Mouse (Mus musculus): ENCODE measurements around the gene G3bp1. TPM values are rescaled to one million over a fixed set of nuclear protein-coding genes. Genes with fewer than 3 reads are reported as not detected.
A peak's percentile ranks its signal among the peaks of the same experiment; 100 is the strongest.

Gene G3bp1
- polyA plus RNA-seq, 1 experiment from 2014 or later = 179 TPM

DNA sequence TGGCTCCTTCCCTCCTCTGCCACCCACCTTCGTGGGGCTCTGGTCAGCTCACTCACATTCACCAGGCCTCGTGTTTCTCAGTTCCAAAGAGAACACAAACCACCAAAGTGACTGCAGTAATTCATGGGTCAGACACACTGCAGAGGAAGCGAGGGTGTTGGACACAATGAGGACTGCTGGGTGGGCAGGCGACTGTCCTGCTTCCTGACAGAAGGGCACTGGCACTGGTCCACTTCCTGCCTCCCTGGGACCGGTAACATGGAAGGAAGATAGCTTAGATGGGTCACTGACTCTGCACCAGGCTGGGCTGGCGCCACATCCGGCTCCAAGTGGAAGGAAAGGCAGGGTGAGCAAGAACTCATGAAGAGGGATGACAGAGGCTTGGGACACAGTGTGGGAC is 20.0 kb upstream of the G3bp1 start:
- H3K4me2 ChIP-seq (replicated peaks) = no peak overlapping the region
- H3K9ac ChIP-seq = no peak overlapping the region
- H3K9me3 ChIP-seq = no peaks in the 10 kb centered on the region
- H3K4me1 ChIP-seq (replicated peaks) = 0 out of 2 replicates have a peak, but pooled peaks cover 3% of the 10 kb centered on the region
- H3K4me3 ChIP-seq (replicated peaks) = no peak overlapping the region
- H3K27me3 ChIP-seq (replicated peaks) = no peaks in the 10 kb centered on the region
- H3K27ac ChIP-seq = no peak overlapping the region
- no peak for ATAC-seq
- 73% methylated on average over 7 of the region's 7 CpGs for WGBS
- no peaks in the 10 kb centered on the region for H3K36me3 ChIP-seq

- WGBS = 77% methylated on average over 4 of the region's 4 CpGs
- ATAC-seq = no peak
- H3K27ac ChIP-seq = no peak overlapping the region
These were observed 19.2 kb upstream of the G3bp1 start for GRCm38 (mm10) chr11:55450311-55450710.

DNA sequence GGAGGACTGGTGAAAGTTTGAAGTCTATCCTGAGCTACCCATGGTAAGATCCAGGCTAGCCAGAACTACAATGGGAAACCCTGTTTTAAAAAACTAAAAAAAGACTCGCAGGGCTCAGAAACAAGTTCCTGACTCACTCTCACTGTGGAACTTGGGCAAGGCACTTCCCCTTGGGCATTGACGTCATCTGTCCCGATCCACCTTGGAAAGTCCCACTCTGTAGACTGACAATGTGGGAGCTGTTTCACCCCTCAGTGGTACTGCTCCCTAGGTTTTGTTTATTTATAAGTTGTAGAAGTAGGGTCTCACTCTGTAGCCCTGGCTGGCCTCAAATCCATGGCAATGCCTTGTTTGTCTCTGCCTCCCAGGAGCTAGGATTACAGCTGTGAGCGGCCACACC is 15.8 kb upstream of the G3bp1 start:
- ATAC-seq = no peak

More at GRCm38 (mm10) chr11:55450311-55450710, 19.2 kb upstream of the G3bp1 start:
- Histone ChIP-seq H3K4me1 (replicated peaks) (0 out of 2 replicates have a peak, but pooled peaks cover 3% of the 10 kb centered on the region), H3K9me3 (no peaks in the 10 kb centered on the region), H3K4me3 (replicated peaks) (no peak overlapping the region), H3K9ac (no peak overlapping the region), H3K4me2 (replicated peaks) (no peak overlapping the region), H3K27me3 (replicated peaks) (no peaks in the 10 kb centered on the region), H3K36me3 (no peaks in the 10 kb centered on the region)

DNA sequence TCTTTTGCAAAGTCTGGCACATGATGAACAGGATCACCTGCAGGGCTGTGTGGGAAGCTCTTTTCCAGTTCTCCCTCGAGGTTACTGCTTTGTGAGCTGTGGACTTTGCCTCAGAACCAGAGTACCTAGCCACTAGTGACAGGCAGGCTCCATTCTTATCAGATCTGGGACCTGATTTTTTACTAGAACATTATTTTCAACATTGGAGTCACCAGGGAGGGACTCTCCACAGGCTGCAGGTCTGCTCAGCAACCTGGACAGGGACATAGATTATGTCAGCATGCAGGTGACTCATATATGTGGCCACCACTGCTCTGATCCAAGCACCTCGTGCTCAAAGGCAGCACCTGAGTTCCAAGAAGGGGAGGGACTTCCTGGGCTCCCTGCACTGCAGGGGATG is 14.3 kb upstream of the G3bp1 start:
- no peak overlapping the region for H3K4me3 ChIP-seq (replicated peaks)
- peaks cover 9% of the 10 kb centered on the region for H3K4me1 ChIP-seq (replicated peaks)
- peak; percentile 82 for ATAC-seq
- H3K36me3 ChIP-seq = no peaks in the 10 kb centered on the region
- H3K27ac ChIP-seq = no peak overlapping the region
- 47% methylated on average over 2 of the region's 2 CpGs for WGBS
- H3K27me3 ChIP-seq (replicated peaks) = no peaks in the 10 kb centered on the region
- no peak overlapping the region for H3K4me2 ChIP-seq (replicated peaks)
- H3K9ac ChIP-seq = no peak overlapping the region
- H3K9me3 ChIP-seq = no peaks in the 10 kb centered on the region

More for the DNA sequence above, 15.8 kb upstream of the G3bp1 start:
- no peaks in the 10 kb centered on the region for H3K4me1 ChIP-seq (replicated peaks)
- 89% methylated on average over 4 of the region's 4 CpGs for WGBS
- no peak overlapping the region for H3K27ac ChIP-seq
- no peak overlapping the region for H3K4me3 ChIP-seq (replicated peaks)
- no peak overlapping the region for H3K9ac ChIP-seq
- no peaks in the 10 kb centered on the region for H3K9me3 ChIP-seq
- H3K27me3 ChIP-seq (replicated peaks) = no peaks in the 10 kb centered on the region
- no peak overlapping the region for H3K4me2 ChIP-seq (replicated peaks)
- no peaks in the 10 kb centered on the region for H3K36me3 ChIP-seq

GRCm38 (mm10) chr11:55458501-55458900 is 11.0 kb upstream of the G3bp1 start:
- 53% methylated on average over 4 of the region's 4 CpGs for WGBS
- H3K27me3 ChIP-seq (replicated peaks) = no peaks in the 10 kb centered on the region
- no peak overlapping the region for H3K4me2 ChIP-seq (replicated peaks)
- no peaks in the 10 kb centered on the region for H3K9me3 ChIP-seq
- H3K36me3 ChIP-seq = no peaks in the 10 kb centered on the region
- H3K4me3 ChIP-seq (replicated peaks) = no peak overlapping the region
- peaks cover 17% of the 10 kb centered on the region for H3K4me1 ChIP-seq (replicated peaks)
- ATAC-seq = no peak
- no peak overlapping the region for H3K9ac ChIP-seq
- H3K27ac ChIP-seq = no peak overlapping the region

DNA sequence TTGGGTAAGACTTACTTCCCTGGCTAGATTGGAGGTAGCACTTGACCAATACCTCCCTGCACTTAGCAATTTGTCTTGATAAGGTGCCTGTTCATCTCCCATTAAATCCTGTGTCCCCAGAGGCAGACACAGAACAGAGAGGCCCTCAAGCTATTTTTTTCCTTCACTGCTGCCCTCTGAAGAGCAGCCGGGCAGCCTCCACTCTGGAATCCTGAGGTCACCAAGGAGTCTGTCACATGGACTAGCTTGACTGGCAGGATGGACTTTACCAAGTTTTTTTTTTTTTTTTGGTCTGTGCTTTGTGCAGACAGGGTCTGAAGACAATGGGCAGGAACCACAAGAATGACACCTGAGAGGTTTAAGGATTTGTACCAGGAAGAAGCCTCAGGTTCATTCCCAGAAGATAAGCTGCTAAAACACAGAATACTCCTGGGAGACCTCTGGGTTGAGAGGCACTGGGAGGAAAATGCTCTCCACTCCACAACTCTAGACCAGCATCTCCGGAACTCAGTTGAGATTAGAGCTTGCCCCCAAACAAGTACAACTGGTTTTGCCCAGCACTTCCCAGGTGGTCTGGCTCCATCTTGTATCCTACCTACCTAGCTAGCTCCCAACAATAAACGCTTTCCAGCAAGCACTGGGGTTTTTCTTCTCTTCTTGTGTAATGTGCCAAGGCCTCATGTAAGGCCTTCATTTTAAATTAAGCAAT is 9.5 kb upstream of the G3bp1 start:
- Histone ChIP-seq H3K27ac (peak overlapping the region; percentile 66), H3K9me3 (no peaks in the 10 kb centered on the region), H3K4me3 (replicated peaks) (peak overlapping the region; percentile 82), H3K9ac (peak overlapping the region; percentile 70), H3K4me2 (replicated peaks) (peak overlapping the region; percentile 85), H3K36me3 (no peaks in the 10 kb centered on the region), H3K4me1 (replicated peaks) (peaks cover 17% of the 10 kb centered on the region), H3K27me3 (replicated peaks) (no peaks in the 10 kb centered on the region)
- no peak for ATAC-seq
- WGBS = 15% methylated on average over 3 of the region's 3 CpGs

DNA sequence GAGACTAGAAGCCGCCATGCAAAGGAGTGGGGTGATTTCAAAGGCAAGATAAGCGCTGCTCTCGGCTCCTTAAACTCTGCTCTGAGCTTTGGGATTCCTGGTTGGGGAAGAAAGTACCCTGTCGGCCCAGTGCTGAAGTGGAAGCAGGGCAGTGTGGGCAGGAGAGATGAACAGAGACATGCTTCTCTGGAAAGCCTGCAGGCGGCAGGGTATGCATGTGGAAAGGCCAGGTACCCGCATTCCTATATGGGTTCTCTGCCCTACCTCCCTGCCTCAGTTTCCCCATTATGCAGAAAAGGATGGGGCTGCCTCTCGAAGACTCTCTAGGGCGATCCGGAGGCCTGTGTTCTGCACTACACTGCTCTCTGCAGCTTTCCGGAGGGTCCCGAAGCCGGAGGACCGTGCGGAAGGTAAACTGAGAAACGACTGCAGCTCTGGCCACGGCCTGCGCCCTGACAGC is 8.9 kb upstream of the G3bp1 start:
- Histone ChIP-seq H3K9me3 (no peaks in the 10 kb centered on the region), H3K9ac (peak overlapping the region; percentile 70), H3K4me1 (replicated peaks) (peaks cover 17% of the 10 kb centered on the region), H3K4me3 (replicated peaks) (peak overlapping the region; percentile 82), H3K36me3 (no peaks in the 10 kb centered on the region), H3K4me2 (replicated peaks) (peak overlapping the region; percentile 85), H3K27ac (peak overlapping the region; percentile 66), H3K27me3 (replicated peaks) (no peaks in the 10 kb centered on the region)
- under 1% methylated on average over 17 of the region's 17 CpGs for WGBS
- ATAC-seq = peak; percentile 52

DNA sequence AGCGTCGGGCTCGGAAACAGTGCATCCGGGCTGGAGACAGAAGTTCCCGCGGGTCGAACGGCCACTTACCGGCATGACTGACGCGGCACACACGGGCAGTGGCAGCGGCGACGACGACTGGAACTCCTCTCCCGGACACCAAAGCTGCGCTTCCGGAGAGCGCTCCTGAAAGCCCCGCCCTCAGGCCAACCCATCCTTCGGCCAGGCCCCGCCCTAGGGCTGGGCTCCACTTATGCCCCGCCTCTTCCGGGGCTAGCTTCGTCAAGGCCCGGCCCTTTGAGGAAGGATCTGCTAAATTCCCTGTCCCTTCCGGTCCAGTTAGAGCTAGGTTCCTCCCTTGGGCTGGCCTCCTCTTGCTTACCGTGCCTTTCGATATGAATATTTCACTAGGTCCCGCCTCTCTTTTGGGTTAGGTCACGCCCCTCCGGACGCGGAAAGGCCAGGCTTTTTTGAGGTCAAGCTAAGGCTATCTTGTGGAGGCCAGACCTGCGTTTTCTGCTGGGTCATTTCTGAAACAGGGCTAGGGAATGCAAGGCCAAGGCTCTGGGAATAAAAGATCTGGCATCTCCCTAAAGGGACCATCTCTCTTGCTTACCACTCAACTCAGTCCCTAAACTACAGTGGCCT is 8.4 kb upstream of the G3bp1 start, which contains the start of gene Atox1:
Gene Atox1, minus strand, starts transcription at position 221 of the 627 bp plus-strand sequence.
- Histone ChIP-seq H3K27me3 (replicated peaks) (no peaks in the 10 kb centered on the region), H3K9ac (peak within 1 kb of the TSS; percentile 70), H3K27ac (peak within 1 kb of the TSS; percentile 80), H3K9me3 (no peaks in the 10 kb centered on the region), H3K4me1 (replicated peaks) (peaks cover 17% of the 10 kb centered on the region), H3K4me3 (replicated peaks) (peak within 1 kb of the TSS; percentile 82), H3K36me3 (no peaks in the 10 kb centered on the region), H3K4me2 (replicated peaks) (peak within 1 kb of the TSS; percentile 85)
- under 1% methylated on average over 36 of the region's 36 CpGs for WGBS
- peak; percentile 95 for ATAC-seq

- Histone ChIP-seq H3K4me3 (replicated peaks) (no peak overlapping the region), H3K4me2 (replicated peaks) (no peak overlapping the region), H3K9me3 (no peaks in the 10 kb centered on the region), H3K27ac (no peak overlapping the region), H3K27me3 (replicated peaks) (no peaks in the 10 kb centered on the region), H3K9ac (no peak overlapping the region), H3K4me1 (replicated peaks) (peaks cover 17% of the 10 kb centered on the region), H3K36me3 (no peaks in the 10 kb centered on the region)
- ATAC-seq = no peak
- 92% methylated on average over 9 of the region's 9 CpGs for WGBS
These were observed 7.3 kb upstream of the G3bp1 start for GRCm38 (mm10) chr11:55462149-55462548.

- peak overlapping the region; percentile 59 for H3K27ac ChIP-seq
- no peak overlapping the region for H3K9ac ChIP-seq
- no peaks in the 10 kb centered on the region for H3K27me3 ChIP-seq (replicated peaks)
- 0 out of 2 replicates have a peak overlapping the region, but pooled peaks have one; percentile 1 for H3K4me2 ChIP-seq (replicated peaks)
- H3K4me1 ChIP-seq (replicated peaks) = peaks cover 13% of the 10 kb centered on the region
- no peak for ATAC-seq
- H3K4me3 ChIP-seq (replicated peaks) = no peak overlapping the region
- WGBS = 78% methylated on average over 10 of the region's 10 CpGs
- no peaks in the 10 kb centered on the region for H3K36me3 ChIP-seq
- no peaks in the 10 kb centered on the region for H3K9me3 ChIP-seq
These were observed 4.8 kb upstream of the G3bp1 start for GRCm38 (mm10) chr11:55464707-55465106.

- Histone ChIP-seq H3K4me1 (replicated peaks) (peaks cover 8% of the 10 kb centered on the region), H3K27ac (peak overlapping the region; percentile 59), H3K9me3 (no peaks in the 10 kb centered on the region), H3K9ac (no peak overlapping the region), H3K36me3 (no peaks in the 10 kb centered on the region), H3K4me3 (replicated peaks) (no peak overlapping the region), H3K27me3 (replicated peaks) (no peaks in the 10 kb centered on the region), H3K4me2 (replicated peaks) (peak overlapping the region; percentile 17; the same call in 1 of the 2 replicates)
- 52% methylated on average over 3 of the region's 3 CpGs for WGBS
- ATAC-seq = no peak
These were observed 4.3 kb upstream of the G3bp1 start for GRCm38 (mm10) chr11:55465177-55465576.

GRCm38 (mm10) chr11:55468012-55468411 is 1.5 kb upstream of the G3bp1 start:
- whole genome bisulfite sequencing = 63% methylated on average over 10 of the region's 10 CpGs
- no peak overlapping the region for H3K9ac ChIP-seq
- no peak overlapping the region for H3K4me3 ChIP-seq (replicated peaks)
- H3K36me3 ChIP-seq = no peaks in the 10 kb centered on the region
- H3K9me3 ChIP-seq = no peaks in the 10 kb centered on the region
- H3K4me1 ChIP-seq (replicated peaks) = peaks cover 3% of the 10 kb centered on the region; the same call in 1 of the 2 replicates
- peak overlapping the region; percentile 90 for H3K27ac ChIP-seq
- no peak for ATAC-seq
- H3K4me2 ChIP-seq (replicated peaks) = peak overlapping the region; percentile 73
- H3K27me3 ChIP-seq (replicated peaks) = no peaks in the 10 kb centered on the region

Data from intestine, embryonic 15.5 days (tissue).